8 mouse cellular contexts compared by ENCODE assay signal in genomic region chr10:8715679-8716284, GRCm38 (mm10).
DNase-seq lines count a peak whose midpoint lies in the region; ATAC-seq and TF ChIP-seq lines count a peak whose summit lies in the region.

No protein-coding gene starts in this region.

- peak; percentile 70 for TF ChIP-seq CTCF in C2C12 (IDR thresholded peaks at IDR 0.05; ENCODE audit: control insufficient read depth, insufficient read depth, insufficient read length)
- peak; percentile 93 for TF ChIP-seq CTCF in kidney, postnatal 0 days (IDR thresholded peaks at IDR 0.05; ENCODE audit: low read depth)
- peak; percentile 94 for TF ChIP-seq CTCF in liver, adult 2 months (IDR thresholded peaks at IDR 0.05; ENCODE audit: low read depth, low read length)

- H3K79me2 ChIP-seq in C2C12 (ENCODE audit: control insufficient read depth, insufficient read depth): no peaks in the 10 kb centered on the region
- H3K79me2 ChIP-seq in liver, adult 2 months (ENCODE audit: control insufficient read depth, insufficient read depth, low read length): no peaks in the 10 kb centered on the region

- no peaks in the 10 kb centered on the region for H3K36me3 ChIP-seq in C2C12 (ENCODE audit: control insufficient read depth, insufficient read depth)
- no peaks in the 10 kb centered on the region for H3K36me3 ChIP-seq in forebrain, embryonic 10.5 days (replicated peaks)
- H3K36me3 ChIP-seq in heart, embryonic 15.5 days: no peaks in the 10 kb centered on the region
- H3K36me3 ChIP-seq in kidney, postnatal 0 days (ENCODE audit: insufficient read depth, low read length): 0 out of 2 replicates have a peak, but pooled peaks cover 2% of the 10 kb centered on the region
- no peaks in the 10 kb centered on the region for H3K36me3 ChIP-seq in liver, adult 2 months (ENCODE audit: control insufficient read depth, insufficient read depth, low read length)
- H3K36me3 ChIP-seq in splenic B cell, adult 2 months (ENCODE audit: control insufficient read depth, insufficient read depth, low read length, poor library complexity, severe bottlenecking): no peaks in the 10 kb centered on the region

- H3K9me3 ChIP-seq in forebrain, embryonic 10.5 days: no peaks in the 10 kb centered on the region
- H3K9me3 ChIP-seq in heart, embryonic 15.5 days (replicated peaks): no peaks in the 10 kb centered on the region
- no peaks in the 10 kb centered on the region for H3K9me3 ChIP-seq in kidney, postnatal 0 days (replicated peaks; ENCODE audit: low read length)

- no peaks in the 10 kb centered on the region for H3K4me1 ChIP-seq in forebrain, embryonic 10.5 days
- H3K4me1 ChIP-seq in heart, embryonic 15.5 days (replicated peaks): 0 out of 2 replicates have a peak, but pooled peaks cover 3% of the 10 kb centered on the region
- H3K4me1 ChIP-seq in kidney, postnatal 0 days (replicated peaks; ENCODE audit: insufficient read depth, low read length): no peaks in the 10 kb centered on the region
- H3K4me1 ChIP-seq in liver, adult 2 months (ENCODE audit: control insufficient read depth, insufficient read depth, low read length): peaks cover 2% of the 10 kb centered on the region; the same call in 1 of the 2 replicates

- no peak overlapping the region for H3ac ChIP-seq in C2C12 (ENCODE audit: control insufficient read depth, insufficient read length, low read depth)

- no peaks in the 10 kb centered on the region for H3K79me3 ChIP-seq in C2C12 (ENCODE audit: low read depth)

- no peaks in the 10 kb centered on the region for H3K27me3 ChIP-seq in C2C12 (ENCODE audit: control insufficient read depth, insufficient read depth, insufficient read length)
- H3K27me3 ChIP-seq in forebrain, embryonic 10.5 days (ENCODE audit: poor library complexity, severe bottlenecking): no peaks in the 10 kb centered on the region
- no peaks in the 10 kb centered on the region for H3K27me3 ChIP-seq in heart, embryonic 15.5 days
- no peaks in the 10 kb centered on the region for H3K27me3 ChIP-seq in kidney, postnatal 0 days (ENCODE audit: insufficient read depth, low read length)
- H3K27me3 ChIP-seq in liver, adult 2 months (ENCODE audit: control insufficient read depth, insufficient read depth, low read length): no peaks in the 10 kb centered on the region
- no peaks in the 10 kb centered on the region for H3K27me3 ChIP-seq in splenic B cell, adult 2 months (ENCODE audit: control insufficient read depth, insufficient read depth, low read length, poor library complexity, severe bottlenecking)

- DNase-seq in brain, adult 2 months (ENCODE audit: low read depth, low spot score): peak; percentile 82
- DNase-seq in forebrain, embryonic 10.5 days (ENCODE audit: extremely low spot score, low spot score): peak; percentile 74
- DNase-seq in kidney, postnatal 0 days (ENCODE audit: low spot score): peak; percentile 88
- peak; percentile 47 for DNase-seq in liver, adult 2 months (ENCODE audit: extremely low read depth, low read depth, low spot score)
- DNase-seq in natural killer cell, adult 2 months (ENCODE audit: low spot score in 2 of 2): peak; percentile 42 to 46
- DNase-seq in splenic B cell, adult 2 months (ENCODE audit: low read depth, low spot score): peak; percentile 71

- H3K9ac ChIP-seq in heart, embryonic 15.5 days: no peak overlapping the region
- no peak overlapping the region for H3K9ac ChIP-seq in kidney, postnatal 0 days (ENCODE audit: low read depth, low read length)
- H3K9ac ChIP-seq in liver, adult 2 months (ENCODE audit: low read depth, low read length): no peak overlapping the region

- 0 out of 2 replicates have a peak overlapping the region, but pooled peaks have one; percentile 23 for H3K4me2 ChIP-seq in heart, embryonic 15.5 days
- no peak overlapping the region for H3K4me2 ChIP-seq in kidney, postnatal 0 days (ENCODE audit: low read length)

- TF ChIP-seq POLR2A in liver, adult 2 months (IDR thresholded peaks at IDR 0.05; ENCODE audit: extremely low read depth, insufficient read depth, low read length): no peak

- ATAC-seq in heart, embryonic 15.5 days (replicated peaks; ENCODE audit: insufficient number of reproducible peaks, insufficient read depth, low FRiP score, low read depth): no peak
- ATAC-seq in kidney, postnatal 0 days (replicated peaks; ENCODE audit: low FRiP score, low read depth): peak; percentile 80; the same call in 1 of the 2 replicates

- 21% methylated on average over 12 of the region's 12 CpGs for WGBS in forebrain, embryonic 10.5 days
- WGBS in heart, embryonic 15.5 days: 15% methylated on average over 12 of the region's 12 CpGs
- 18% methylated on average over 12 of the region's 12 CpGs for WGBS in kidney, postnatal 0 days
- WGBS in liver, adult 2 months: 10% methylated on average over 12 of the region's 12 CpGs

- H3K4me3 ChIP-seq in C2C12 (ENCODE audit: insufficient read depth, poor library complexity, severe bottlenecking): no peak overlapping the region
- H3K4me3 ChIP-seq in forebrain, embryonic 10.5 days: no peak overlapping the region
- H3K4me3 ChIP-seq in heart, embryonic 15.5 days: no peak overlapping the region
- H3K4me3 ChIP-seq in kidney, postnatal 0 days (replicated peaks; ENCODE audit: low read depth, low read length): no peak overlapping the region
- no peak overlapping the region for H3K4me3 ChIP-seq in liver, adult 2 months (ENCODE audit: insufficient read depth, low read depth, low read length)

- no peak overlapping the region for H3K27ac ChIP-seq in forebrain, embryonic 10.5 days
- H3K27ac ChIP-seq in heart, embryonic 15.5 days: no peak overlapping the region
- H3K27ac ChIP-seq in kidney, postnatal 0 days: no peak overlapping the region
- H3K27ac ChIP-seq in liver, adult 2 months (replicated peaks; ENCODE audit: insufficient read depth, low read depth, low read length): no peak overlapping the region

TF ChIP-seq in C2C12, 6 proteins besides CTCF, POLR2A, EP300 and RAD21:
- no peak for TF ChIP-seq MYOD1 (IDR thresholded peaks at IDR 0.05; ENCODE audit: control insufficient read depth, insufficient read length, low read depth)
- TF ChIP-seq MAX (IDR thresholded peaks at IDR 0.05): peak; percentile 63
- TF ChIP-seq USF1 (IDR thresholded peaks at IDR 0.05; ENCODE audit: low read depth): peak; percentile 31
- TF ChIP-seq CEBPB (IDR thresholded peaks at IDR 0.05; ENCODE audit: low read depth): no peak
- no peak for TF ChIP-seq MYOG (IDR thresholded peaks at IDR 0.05; ENCODE audit: control insufficient read depth, extremely low read depth, insufficient read length)
- TF ChIP-seq FOSL1 (IDR thresholded peaks at IDR 0.05; ENCODE audit: insufficient read depth, low read length, poor library complexity, severe bottlenecking): no peak
